Comparison of ENCODE assay signal across 21 mouse cellular contexts in genomic region chr9:65697992-65698391, GRCm38 (mm10).
"Had no signal": no experiment of that assay in that cellular context is flagged by ENCODE, and none has a peak within 500 bp of the region (broad histone marks: within the 10 kb centered on the region; RNA-seq: fewer than 3 reads in every experiment).

No protein-coding gene starts in this region.

- H3K4me3 ChIP-seq: heart, embryonic 10.5 days; heart, embryonic 12.5 days; hindbrain, embryonic 13.5 days; kidney, embryonic 15.5 days; limb, embryonic 13.5 days; limb, embryonic 15.5 days; liver, embryonic 12.5 days had no signal

- H3K9me3 ChIP-seq: heart, embryonic 10.5 days; heart, embryonic 12.5 days; hindbrain, embryonic 13.5 days; kidney, embryonic 15.5 days; limb, embryonic 13.5 days; limb, embryonic 15.5 days; liver, embryonic 12.5 days had no signal

- H3K4me2 ChIP-seq: heart, embryonic 12.5 days; hindbrain, embryonic 13.5 days; kidney, embryonic 15.5 days; limb, embryonic 13.5 days; limb, embryonic 15.5 days; liver, embryonic 12.5 days had no signal

- H3K27ac ChIP-seq: heart, embryonic 10.5 days; kidney, embryonic 15.5 days; kidney, postnatal 0 days; limb, embryonic 13.5 days; limb, embryonic 15.5 days; liver, embryonic 12.5 days; liver, embryonic 14.5 days had no signal

- H3K4me1 ChIP-seq: kidney, embryonic 15.5 days had no signal

- H3K27me3 ChIP-seq: heart, embryonic 12.5 days; hindbrain, embryonic 13.5 days; kidney, embryonic 15.5 days; limb, embryonic 13.5 days; limb, embryonic 15.5 days; liver, embryonic 12.5 days had no signal

- H3K9ac ChIP-seq: heart, embryonic 12.5 days; hindbrain, embryonic 13.5 days; kidney, embryonic 15.5 days; limb, embryonic 13.5 days; limb, embryonic 15.5 days; liver, embryonic 12.5 days; liver, embryonic 14.5 days had no signal

- ATAC-seq: forebrain, embryonic 16.5 days; hindbrain, embryonic 16.5 days; intestine, embryonic 16.5 days; liver, embryonic 12.5 days had no signal

- DNase-seq: gastrocnemius, postnatal 14 days; gastrocnemius, postnatal 36 days; heart, adult 18-20 months; heart, postnatal 10 days; kidney, adult 18-20 months; kidney, adult 8-10 months; kidney, postnatal 14 days; layer of hippocampus, postnatal 36 days; left cerebral cortex, postnatal 4 days had no signal
